Mouse (Mus musculus) bone marrow macrophage, adult 2 months (primary cell): ENCODE results near the gene Tnfaip6.

Experiments used
- CTCF ChIP-seq: IDR thresholded peaks from 2 replicates; pipeline ENCODE4 v1.5.1; 2012; ENCODE audit warnings: low read depth, mild to moderate bottlenecking, low read length, moderate library complexity
- POLR2A ChIP-seq: IDR thresholded peaks from 2 replicates; pipeline ENCODE4 v1.6.1; 2012; ENCODE audit warnings: mild to moderate bottlenecking, low read depth, low read length, borderline replicate concordance

DNA sequence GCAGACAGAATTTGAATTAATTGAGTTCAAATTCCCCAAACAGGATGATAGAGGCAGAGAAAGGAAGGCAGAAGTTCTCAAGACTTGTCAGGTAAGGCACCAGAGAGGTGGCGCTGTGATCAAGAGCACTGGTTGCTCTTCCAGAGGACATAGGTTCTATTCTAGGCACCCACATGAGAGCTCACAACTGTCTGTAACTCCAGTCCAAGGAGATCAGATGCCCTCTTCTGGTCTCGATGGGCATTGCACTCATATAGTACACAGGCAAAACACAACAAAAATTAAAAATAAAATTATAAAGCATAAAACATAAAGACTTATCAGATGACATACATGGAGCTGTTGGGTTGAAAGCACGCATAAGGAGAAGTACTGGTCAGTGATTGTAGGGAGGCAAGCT, 8.4 kb upstream of the Tnfaip6 start:
- TF ChIP-seq CTCF (no peak), POLR2A (no peak)
